Mouse (Mus musculus) brain, embryonic 18.5 days (tissue): ENCODE data around the gene Nr2c1.

Source experiments
- DNase-seq: peaks from one replicate; pipeline ENCODE4 v3.0.0-alpha.2; 2012; ENCODE audit warnings: low read depth, low spot score

Nr2c1 gene

GRCm38 (mm10) chr10:94147756-94148531 is at the start of gene Nr2c1:
Gene Nr2c1, plus strand, starts transcription at chr10:94148023.
- peak; percentile 69 for DNase-seq

DNA sequence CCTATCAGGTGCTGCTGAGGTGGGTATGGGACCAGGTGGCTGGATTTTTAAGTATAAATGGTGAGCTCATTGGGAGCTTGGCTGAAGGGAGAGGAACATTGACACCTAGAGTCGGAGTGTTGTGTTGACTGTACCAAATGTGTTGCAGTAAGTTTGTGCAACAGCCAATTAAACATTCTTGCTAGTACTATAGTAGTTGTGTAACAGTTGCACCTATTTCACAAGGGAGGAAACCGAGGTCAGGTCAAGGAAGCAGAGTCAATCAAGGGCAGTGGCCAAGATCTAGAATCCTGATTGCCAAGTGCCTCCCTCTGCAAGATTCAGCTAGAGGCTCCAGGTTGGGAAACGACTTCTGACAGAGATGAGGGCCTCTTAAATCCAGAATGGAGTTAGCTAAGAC is 49.7 kb upstream of the Nr2c1 start:
- no peak for DNase-seq

- DNase-seq: no peak
Measured at GRCm38 (mm10) chr10:94105498-94105897, 42.3 kb upstream of the Nr2c1 start.

DNA sequence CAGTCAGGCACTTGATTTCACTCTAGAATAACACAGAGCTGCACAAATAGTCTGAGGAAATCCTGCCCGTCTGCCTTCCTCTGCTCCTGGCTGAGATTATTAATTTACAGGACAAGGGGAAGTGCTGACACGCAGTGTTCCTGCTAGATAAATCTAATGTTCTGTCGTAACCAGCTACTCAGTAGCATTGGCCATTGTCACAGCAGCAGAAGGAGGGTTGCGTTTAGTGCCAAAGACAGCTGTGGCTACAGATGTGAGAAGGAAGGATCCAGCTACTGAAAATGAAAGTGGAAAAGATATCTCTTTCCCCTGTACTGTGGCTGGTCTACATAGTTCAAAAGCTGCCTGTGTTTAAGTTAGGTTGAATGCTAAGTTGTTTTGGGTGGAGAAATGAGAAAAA is 40.7 kb upstream of the Nr2c1 start:
- no peak for DNase-seq

- no peak for DNase-seq
Measured at GRCm38 (mm10) chr10:94107607-94108006, 40.2 kb upstream of the Nr2c1 start.

DNA sequence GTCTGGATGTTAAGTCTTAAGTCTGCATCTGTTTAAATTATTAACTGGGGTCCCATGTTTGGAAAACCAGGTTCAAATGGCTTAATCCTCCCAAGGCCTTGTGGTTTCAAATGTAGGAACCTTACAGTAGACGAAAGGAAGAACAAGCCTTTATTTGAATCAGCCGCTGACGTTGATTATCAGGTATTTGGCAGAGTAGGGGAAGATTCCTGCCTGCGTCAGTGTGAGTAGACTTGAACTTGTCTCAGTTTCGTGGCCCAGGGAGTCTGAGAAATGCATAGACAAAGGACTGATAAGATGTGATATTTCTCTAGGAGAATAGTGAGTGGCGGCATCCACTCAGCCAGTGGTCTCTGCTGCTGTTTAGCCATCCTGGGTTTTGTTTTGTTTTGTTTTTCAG is 39.0 kb upstream of the Nr2c1 start:
- DNase-seq: no peak

DNA sequence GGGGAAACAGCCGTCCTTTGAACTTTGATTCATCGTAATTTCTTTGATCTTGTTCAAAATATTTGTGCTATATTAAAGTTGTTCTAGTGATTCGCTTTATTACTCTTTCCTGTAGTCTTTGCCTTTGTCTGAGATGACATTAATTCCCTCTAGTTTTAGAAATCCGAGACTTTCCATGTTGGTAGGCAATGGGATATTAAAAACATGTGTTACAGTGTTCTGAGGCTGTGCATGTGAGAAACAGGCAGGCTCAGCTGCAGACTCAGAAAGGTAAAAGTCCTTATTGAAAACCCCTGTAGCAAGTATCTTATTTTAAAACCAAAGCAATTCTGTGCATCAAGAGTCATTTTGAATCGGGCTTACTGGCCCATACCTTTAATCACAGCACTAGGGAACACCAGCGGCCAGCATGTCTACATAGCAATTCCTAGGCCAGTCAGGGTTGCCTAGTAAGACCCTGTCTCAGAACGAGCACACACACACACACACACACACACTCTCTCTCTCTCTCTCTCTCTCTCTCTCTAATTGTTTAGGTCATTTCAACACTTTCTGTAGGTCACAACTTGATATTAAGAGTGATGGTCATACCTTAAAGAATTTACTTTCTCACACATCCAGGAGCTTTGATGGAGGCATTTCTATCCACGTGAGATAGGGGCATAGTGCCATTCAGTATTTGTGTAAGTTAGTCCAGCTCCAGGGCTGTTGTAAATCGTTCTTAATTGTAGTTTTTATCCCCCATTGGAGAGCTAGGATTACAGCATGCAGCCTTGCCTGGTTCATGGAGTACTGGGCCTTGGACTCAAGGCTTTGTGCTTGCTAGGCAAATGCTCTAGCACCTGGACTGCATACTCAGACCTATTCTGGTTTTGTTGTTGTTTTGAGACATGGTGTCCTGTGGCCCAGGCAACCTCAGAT is 36.7 kb upstream of the Nr2c1 start:
- DNase-seq: no peak

- DNase-seq: no peak
Measured at GRCm38 (mm10) chr10:94112207-94112606, 35.6 kb upstream of the Nr2c1 start.

- DNase-seq: peak; percentile 40
Measured at GRCm38 (mm10) chr10:94115893-94116599, 31.8 kb upstream of the Nr2c1 start.

- no peak for DNase-seq
Measured at GRCm38 (mm10) chr10:94116781-94117340, 31.0 kb upstream of the Nr2c1 start.

DNA sequence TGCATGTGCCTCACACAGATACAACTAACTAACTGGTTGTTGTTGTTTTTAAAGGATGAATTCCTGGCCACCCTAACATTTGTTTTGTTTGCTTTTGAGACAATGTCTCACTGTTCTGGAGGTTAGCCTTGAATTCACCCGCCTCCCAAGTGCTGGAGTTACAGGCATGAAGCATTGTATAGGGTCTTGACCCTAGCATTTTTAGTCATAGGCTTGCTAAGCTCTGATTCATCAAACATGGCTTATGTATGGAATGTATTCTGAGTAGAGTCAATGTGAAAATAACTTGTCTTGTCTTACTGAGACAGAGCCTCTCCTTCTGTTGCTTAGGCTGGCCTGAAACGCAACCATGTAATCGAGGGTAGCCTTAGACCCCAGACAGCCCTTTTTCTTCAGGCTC is 29.9 kb upstream of the Nr2c1 start:
- no peak for DNase-seq

DNA sequence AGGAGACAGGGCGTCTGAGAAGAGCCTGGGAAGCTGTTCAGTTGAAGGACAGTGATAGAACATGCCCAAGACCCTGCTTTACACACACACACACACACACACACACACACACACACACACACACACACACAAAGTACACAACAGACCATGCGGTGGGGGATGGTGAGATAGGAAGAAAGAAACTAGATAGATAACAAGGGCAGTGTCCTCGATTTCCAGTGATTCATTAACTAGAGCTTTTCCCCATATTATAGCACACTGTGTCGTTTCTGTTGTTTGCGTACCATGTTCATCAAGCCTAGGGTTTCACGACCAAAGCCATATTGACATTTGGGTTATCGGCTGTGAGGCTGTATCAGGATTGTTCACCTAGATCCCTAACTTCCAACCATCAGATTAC is 28.8 kb upstream of the Nr2c1 start:
- DNase-seq: no peak

DNA sequence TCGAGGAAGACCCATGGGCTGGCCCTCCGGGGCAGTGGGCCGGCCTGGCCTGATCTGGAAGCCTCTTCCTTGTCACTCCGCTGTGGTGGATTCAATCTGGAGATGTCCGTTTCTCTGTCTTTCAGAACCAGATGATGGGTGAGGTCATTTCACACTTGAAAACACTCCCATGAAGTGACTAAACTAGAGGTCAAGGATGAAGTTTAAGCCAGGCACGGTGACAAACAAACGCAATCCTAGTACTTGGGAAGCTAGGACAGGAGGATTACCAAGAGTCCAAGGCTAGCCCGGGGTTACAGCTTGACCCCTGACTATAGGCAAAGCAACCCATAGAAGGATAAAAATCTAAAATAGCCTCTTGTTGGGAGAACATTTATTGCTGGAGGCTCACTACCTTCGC is 27.1 kb upstream of the Nr2c1 start:
- no peak for DNase-seq

- no peak for DNase-seq
Measured at GRCm38 (mm10) chr10:94122595-94122994, 25.2 kb upstream of the Nr2c1 start.

DNA sequence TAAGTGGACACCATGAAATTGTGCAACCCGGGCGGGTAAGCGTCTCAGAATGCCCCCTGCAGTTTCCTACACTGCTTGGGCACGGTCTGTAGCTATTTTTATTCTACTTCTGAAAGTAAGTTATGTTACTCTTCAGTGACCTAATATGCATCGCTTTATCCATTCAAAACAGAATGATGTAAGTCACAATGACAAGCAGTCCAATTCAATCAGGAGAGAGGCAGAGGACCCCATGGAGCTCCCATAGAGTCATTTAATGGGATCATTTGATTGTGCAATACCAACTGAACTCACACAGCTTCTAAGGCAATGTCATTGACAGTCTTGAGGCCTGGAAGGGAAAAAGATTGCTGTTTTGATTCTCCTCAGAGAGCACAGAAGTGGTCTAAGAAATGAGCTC is 24.2 kb upstream of the Nr2c1 start:
- no peak for DNase-seq

DNA sequence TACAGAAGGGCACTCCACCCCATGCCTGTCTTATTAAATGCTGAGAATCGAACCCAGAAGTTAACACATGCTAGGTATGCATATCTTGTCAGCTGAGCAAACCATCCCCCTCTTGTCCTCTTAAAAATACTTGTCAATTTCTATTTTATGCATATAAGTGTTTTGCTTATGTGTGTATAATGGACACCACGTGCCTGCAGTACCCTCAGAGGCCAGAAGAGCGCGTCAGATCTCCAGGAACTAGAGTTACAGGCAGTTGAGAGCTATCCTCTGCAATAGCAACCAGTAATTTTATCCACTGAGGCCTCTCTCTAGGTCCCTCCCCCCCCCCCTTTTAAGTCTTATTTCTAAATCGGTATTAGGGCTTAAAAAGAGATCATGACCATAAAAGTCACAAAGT is 23.4 kb upstream of the Nr2c1 start:
- DNase-seq: no peak

- peak; percentile 83 for DNase-seq
Measured at GRCm38 (mm10) chr10:94129680-94130119, 18.1 kb upstream of the Nr2c1 start.

DNA sequence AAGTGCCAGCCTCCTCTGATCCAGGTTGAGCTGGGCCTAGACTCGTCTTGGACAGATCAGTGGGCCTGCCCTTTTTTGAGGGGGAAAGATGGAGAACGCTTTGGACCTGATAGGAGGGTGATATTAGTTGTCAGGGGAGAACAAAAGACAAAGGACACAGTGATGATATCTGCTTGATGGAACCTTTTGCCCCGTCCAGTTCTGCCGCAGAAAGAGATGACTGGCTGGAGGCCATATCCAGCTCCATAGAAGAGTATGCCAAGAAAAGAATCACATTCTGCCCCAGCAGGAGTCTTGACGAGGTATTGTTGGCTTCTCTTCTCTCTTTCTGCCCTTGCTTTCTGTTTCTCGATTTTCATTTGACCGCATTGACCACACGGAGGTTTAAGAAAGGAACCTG is 14.7 kb upstream of the Nr2c1 start:
- DNase-seq: no peak

GRCm38 (mm10) chr10:94133674-94134073 is 14.1 kb upstream of the Nr2c1 start:
- no peak for DNase-seq

GRCm38 (mm10) chr10:94134535-94135390 is 13.1 kb upstream of the Nr2c1 start:
- DNase-seq: no peak
